Mouse (Mus musculus): ENCODE data around the gene Slc25a45. TPM values are rescaled to one million over a fixed set of nuclear protein-coding genes. Genes with fewer than 3 reads are reported as not detected.
A peak's percentile ranks its signal among the peaks of the same experiment; 100 is the strongest.

Slc25a45 gene
- polyA plus RNA-seq, 1 experiment, result 0.48 TPM

DNA sequence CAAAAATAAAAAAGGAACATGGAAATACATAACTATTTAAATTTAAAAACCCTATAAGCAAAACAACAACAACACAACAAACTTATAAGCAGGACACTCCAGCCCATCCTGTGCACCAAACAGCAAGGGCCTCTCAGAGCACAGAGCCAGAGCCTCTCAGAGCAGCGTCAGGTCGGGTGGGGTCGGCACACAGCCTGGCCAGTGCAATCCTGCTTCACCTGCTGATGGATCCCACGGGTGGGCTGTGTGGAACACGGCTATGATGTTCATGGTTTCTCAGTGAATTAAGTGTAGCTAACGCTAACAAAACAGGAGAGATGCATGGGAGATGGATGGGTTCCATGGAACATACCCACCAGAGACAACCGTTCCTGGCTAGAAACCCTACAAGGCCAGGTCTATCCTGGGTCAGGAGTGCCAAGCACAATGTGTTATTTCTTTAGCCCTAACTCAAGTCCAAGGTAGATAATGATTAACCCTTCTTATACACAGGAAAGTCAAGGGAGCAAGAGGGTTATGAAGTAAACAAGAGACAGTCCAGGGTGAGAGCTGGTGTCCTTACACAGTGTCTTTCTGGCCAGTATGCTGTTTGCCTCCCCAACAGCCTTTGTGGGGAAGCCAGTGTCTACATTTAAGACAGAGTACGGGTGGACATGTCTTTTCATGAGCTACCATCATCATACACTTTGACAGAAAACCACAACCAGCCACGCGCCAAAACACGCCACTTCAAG lies 46.2 kb upstream of the Slc25a45 start:
- Histone ChIP-seq H3K27me3 (ENCODE audit: control insufficient read depth, insufficient read depth, low read length, poor library complexity, severe bottlenecking) (no peaks in the 10 kb centered on the region), H3K4me1 (ENCODE audit: control insufficient read depth, insufficient read depth, low read length) (no peaks in the 10 kb centered on the region), H3K36me3 (ENCODE audit: control insufficient read depth, insufficient read depth, low read length, poor library complexity, severe bottlenecking) (no peaks in the 10 kb centered on the region), H3K9ac (ENCODE audit: low read depth, poor library complexity, severe bottlenecking) (no peak overlapping the region), H3K9me3 (replicated peaks; ENCODE audit: control insufficient read depth, insufficient read depth, low read length, poor library complexity, severe bottlenecking) (no peaks in the 10 kb centered on the region), H3K4me3 (ENCODE audit: low read depth, low read length) (no peak overlapping the region), H3K27ac (ENCODE audit: insufficient read depth, low read length) (no peak overlapping the region)
- no peak for TF ChIP-seq CTCF (IDR thresholded peaks at IDR 0.05; ENCODE audit: low read depth, low read length)
- no peak for TF ChIP-seq POLR2A (IDR thresholded peaks at IDR 0.05; ENCODE audit: insufficient read depth, low read length)

GRCm38 (mm10) chr19:5831958-5832320 lies 45.7 kb upstream of the Slc25a45 start:
- Histone ChIP-seq H3K4me3 (ENCODE audit: low read depth, low read length) (no peak overlapping the region), H3K9me3 (replicated peaks; ENCODE audit: control insufficient read depth, insufficient read depth, low read length, poor library complexity, severe bottlenecking) (no peaks in the 10 kb centered on the region), H3K4me1 (ENCODE audit: control insufficient read depth, insufficient read depth, low read length) (peaks cover 2% of the 10 kb centered on the region), H3K27me3 (ENCODE audit: control insufficient read depth, insufficient read depth, low read length, poor library complexity, severe bottlenecking) (no peaks in the 10 kb centered on the region), H3K27ac (ENCODE audit: insufficient read depth, low read length) (no peak overlapping the region), H3K9ac (ENCODE audit: low read depth, poor library complexity, severe bottlenecking) (no peak overlapping the region), H3K36me3 (ENCODE audit: control insufficient read depth, insufficient read depth, low read length, poor library complexity, severe bottlenecking) (no peaks in the 10 kb centered on the region)
- TF ChIP-seq EP300 (IDR thresholded peaks at IDR 0.05; ENCODE audit: insufficient read depth, low read depth, low read length) (no peak), POLR2A (IDR thresholded peaks at IDR 0.05; ENCODE audit: insufficient read depth, low read length) (no peak), CTCF (IDR thresholded peaks at IDR 0.05; ENCODE audit: low read depth, low read length) (no peak)

DNA sequence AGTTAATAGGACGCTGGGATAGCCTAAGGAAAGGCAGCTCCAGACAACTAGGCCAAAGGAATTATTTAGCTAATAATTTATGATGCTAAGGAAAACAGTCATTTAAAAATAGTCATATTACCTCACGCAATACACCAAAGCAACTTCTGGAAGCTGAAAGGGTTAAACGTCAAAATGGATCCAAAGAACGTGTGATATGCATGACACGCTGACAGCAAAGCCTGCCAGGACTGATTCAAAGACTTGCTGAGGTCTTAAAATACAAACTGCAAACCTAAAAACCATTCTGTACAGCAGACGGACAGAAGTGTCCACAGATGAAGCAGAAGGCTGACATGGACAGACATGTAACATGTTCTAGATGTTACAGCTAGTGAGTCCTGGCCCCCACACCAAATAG lies 45.3 kb upstream of the Slc25a45 start:
- Histone ChIP-seq H3K4me3 (ENCODE audit: low read depth, low read length) (no peak overlapping the region), H3K27me3 (ENCODE audit: control insufficient read depth, insufficient read depth, low read length, poor library complexity, severe bottlenecking) (no peaks in the 10 kb centered on the region), H3K27ac (ENCODE audit: insufficient read depth, low read length) (no peak overlapping the region), H3K9ac (ENCODE audit: low read depth, poor library complexity, severe bottlenecking) (no peak overlapping the region), H3K36me3 (ENCODE audit: control insufficient read depth, insufficient read depth, low read length, poor library complexity, severe bottlenecking) (no peaks in the 10 kb centered on the region), H3K4me1 (ENCODE audit: control insufficient read depth, insufficient read depth, low read length) (peaks cover 3% of the 10 kb centered on the region), H3K9me3 (replicated peaks; ENCODE audit: control insufficient read depth, insufficient read depth, low read length, poor library complexity, severe bottlenecking) (no peaks in the 10 kb centered on the region)
- TF ChIP-seq POLR2A (IDR thresholded peaks at IDR 0.05; ENCODE audit: insufficient read depth, low read length), result no peak
- no peak for TF ChIP-seq CTCF (IDR thresholded peaks at IDR 0.05; ENCODE audit: low read depth, low read length)
- TF ChIP-seq EP300 (IDR thresholded peaks at IDR 0.05; ENCODE audit: insufficient read depth, low read depth, low read length), result no peak

DNA sequence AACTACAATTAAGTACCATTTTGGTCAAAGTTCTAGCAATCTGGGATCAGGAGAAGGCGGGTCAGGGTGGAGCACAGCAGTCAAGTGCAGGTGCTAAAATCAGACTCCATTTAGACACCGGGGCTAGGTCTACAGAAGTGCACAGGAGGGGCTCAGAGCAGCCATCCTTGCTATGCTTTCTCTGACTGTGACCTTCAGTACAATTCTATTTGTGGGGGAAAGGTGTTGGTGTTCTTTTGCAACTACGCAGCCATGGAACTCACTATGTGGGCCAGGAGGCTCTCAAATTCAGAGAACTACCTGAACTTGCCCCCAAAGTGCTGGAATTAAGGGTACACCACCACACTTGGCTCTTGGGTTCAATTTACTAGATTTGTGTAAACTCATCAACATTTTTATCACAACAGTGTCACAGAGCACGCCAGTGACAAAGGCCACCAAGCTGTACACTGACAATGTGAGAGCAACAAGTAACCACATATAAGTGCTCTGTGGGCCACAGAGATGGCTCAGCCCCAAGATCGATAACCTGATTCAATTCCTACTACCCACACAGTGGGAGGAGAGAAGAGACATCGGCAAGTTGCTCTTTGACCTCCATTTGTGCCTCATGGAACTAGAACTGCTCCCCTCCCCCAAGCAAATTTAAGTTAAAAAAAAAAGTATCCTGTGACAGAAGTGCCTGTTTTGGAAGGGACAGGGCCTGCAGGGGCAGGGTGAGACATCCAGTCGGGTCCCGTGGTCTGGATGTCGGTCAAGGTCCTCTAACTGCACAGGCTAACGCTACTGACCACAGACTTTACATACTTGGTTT lies 44.1 kb upstream of the Slc25a45 start:
- no peaks in the 10 kb centered on the region for H3K27me3 ChIP-seq (ENCODE audit: control insufficient read depth, insufficient read depth, low read length, poor library complexity, severe bottlenecking)
- TF ChIP-seq CTCF (IDR thresholded peaks at IDR 0.05; ENCODE audit: low read depth, low read length) (no peak), POLR2A (IDR thresholded peaks at IDR 0.05; ENCODE audit: insufficient read depth, low read length) (no peak), EP300 (IDR thresholded peaks at IDR 0.05; ENCODE audit: insufficient read depth, low read depth, low read length) (no peak)
- H3K4me1 ChIP-seq (ENCODE audit: control insufficient read depth, insufficient read depth, low read length), result peaks cover 3% of the 10 kb centered on the region
- H3K36me3 ChIP-seq (ENCODE audit: control insufficient read depth, insufficient read depth, low read length, poor library complexity, severe bottlenecking), result no peaks in the 10 kb centered on the region
- no peak overlapping the region for H3K4me3 ChIP-seq (ENCODE audit: low read depth, low read length)
- H3K9ac ChIP-seq (ENCODE audit: low read depth, poor library complexity, severe bottlenecking), result no peak overlapping the region
- H3K9me3 ChIP-seq (replicated peaks; ENCODE audit: control insufficient read depth, insufficient read depth, low read length, poor library complexity, severe bottlenecking), result no peaks in the 10 kb centered on the region; the same call in 1 of the 2 replicates
- peak overlapping the region; percentile 21; the same call in 1 of the 2 replicates for H3K27ac ChIP-seq (ENCODE audit: insufficient read depth, low read length)

DNA sequence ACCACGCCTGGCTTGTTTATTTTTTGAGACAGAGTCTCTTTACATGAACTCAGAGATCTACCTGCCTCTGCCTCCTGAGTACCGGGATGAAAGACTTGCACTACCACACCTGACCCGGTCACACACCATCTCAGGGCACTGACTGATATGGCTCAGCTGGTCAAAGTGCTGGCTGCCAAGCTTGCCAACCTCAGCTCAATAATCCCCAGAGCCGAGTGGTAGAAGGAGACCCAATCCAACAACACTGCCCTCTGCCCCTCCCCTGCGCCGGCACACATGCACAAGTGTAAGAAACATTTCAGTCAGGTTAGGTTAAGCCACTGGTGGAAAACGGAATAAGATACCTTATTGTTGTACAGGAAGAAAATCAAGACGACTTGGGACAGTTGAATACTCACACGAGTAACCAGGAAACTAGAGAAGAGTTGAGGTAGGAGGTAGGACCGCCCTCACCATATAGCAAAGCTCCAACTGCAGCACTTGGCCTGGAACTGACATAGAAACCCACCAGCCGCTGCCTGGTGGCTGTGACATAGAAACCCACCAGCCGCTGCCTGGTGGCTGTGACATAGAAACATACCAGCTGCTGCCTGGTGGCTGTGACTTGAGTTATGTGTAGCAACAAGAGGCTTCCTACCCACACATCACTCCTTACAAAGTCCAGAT lies 43.2 kb upstream of the Slc25a45 start:
- H3K4me1 ChIP-seq (ENCODE audit: control insufficient read depth, insufficient read depth, low read length), result peaks cover 3% of the 10 kb centered on the region
- no peak overlapping the region for H3K4me3 ChIP-seq (ENCODE audit: low read depth, low read length)
- H3K9me3 ChIP-seq (replicated peaks; ENCODE audit: control insufficient read depth, insufficient read depth, low read length, poor library complexity, severe bottlenecking), result no peaks in the 10 kb centered on the region; the same call in 1 of the 2 replicates
- no peak overlapping the region for H3K27ac ChIP-seq (ENCODE audit: insufficient read depth, low read length)
- H3K36me3 ChIP-seq (ENCODE audit: control insufficient read depth, insufficient read depth, low read length, poor library complexity, severe bottlenecking), result no peaks in the 10 kb centered on the region
- TF ChIP-seq CTCF (IDR thresholded peaks at IDR 0.05; ENCODE audit: low read depth, low read length), result no peak
- no peak for TF ChIP-seq EP300 (IDR thresholded peaks at IDR 0.05; ENCODE audit: insufficient read depth, low read depth, low read length)
- TF ChIP-seq POLR2A (IDR thresholded peaks at IDR 0.05; ENCODE audit: insufficient read depth, low read length), result no peak
- H3K27me3 ChIP-seq (ENCODE audit: control insufficient read depth, insufficient read depth, low read length, poor library complexity, severe bottlenecking), result no peaks in the 10 kb centered on the region
- H3K9ac ChIP-seq (ENCODE audit: low read depth, poor library complexity, severe bottlenecking), result no peak overlapping the region
